Mouse (Mus musculus) ovary, adult 18-20 months (tissue): ENCODE results near the gene Galt.
"Not testable (repeated sequence)": the region's sequence is repeated elsewhere in the genome, so short reads cannot be mapped to it uniquely, and the experiment has no call there.

Experiments
- DNase-seq: peaks from one replicate; pipeline ENCODE4 v3.0.0; 2022; ENCODE audit warnings: low spot score, mixed read lengths

The Galt gene

GRCm38 (mm10) chr4:41740380-41741157, 14.5 kb upstream of the Galt start:
- DNase-seq: peak; percentile 42

GRCm38 (mm10) chr4:41741158-41741560, 13.9 kb upstream of the Galt start:
- DNase-seq: peak; percentile 90

- DNase-seq: no peak
Observed at GRCm38 (mm10) chr4:41744131-41744530, 10.9 kb upstream of the Galt start.

- DNase-seq: no peak
Observed at GRCm38 (mm10) chr4:41745021-41745420, 10.0 kb upstream of the Galt start.

GRCm38 (mm10) chr4:41755338-41756305, 594 bp downstream of the Galt start, which contains the start of gene Sigmar1:
Gene Sigmar1, minus strand, starts transcription at chr4:41756157.
- peak; percentile 84 for DNase-seq

- DNase-seq: no peak
Observed at GRCm38 (mm10) chr4:41756440-41756839, 1.4 kb downstream of the Galt start.

- DNase-seq: no peak
Observed at GRCm38 (mm10) chr4:41757321-41757720, 2.3 kb downstream of the Galt start.

- no peak for DNase-seq
Observed at GRCm38 (mm10) chr4:41758021-41758420, 3.0 kb downstream of the Galt start.

GRCm38 (mm10) chr4:41758701-41759100, 3.7 kb downstream of the Galt start:
- DNase-seq: no peak

- DNase-seq: no peak
Observed at GRCm38 (mm10) chr4:41759206-41759605, 4.2 kb downstream of the Galt start.

- DNase-seq: no peak
Observed at GRCm38 (mm10) chr4:41759656-41760287, 4.7 kb downstream of the Galt start.

- peak; percentile 91 for DNase-seq
Observed at GRCm38 (mm10) chr4:41760288-41760721, 5.3 kb downstream of the Galt start.

- no peak for DNase-seq
Observed at GRCm38 (mm10) chr4:41760911-41761310, 5.9 kb downstream of the Galt start.

- no peak for DNase-seq
Observed at GRCm38 (mm10) chr4:41761680-41762079, 6.7 kb downstream of the Galt start.

- no peak for DNase-seq
Observed at GRCm38 (mm10) chr4:41762099-41762687, 7.2 kb downstream of the Galt start.

- not testable (repeated sequence) for DNase-seq
Observed at GRCm38 (mm10) chr4:41762688-41763114, 7.7 kb downstream of the Galt start.

GRCm38 (mm10) chr4:41763176-41763575, 8.1 kb downstream of the Galt start:
- not testable (repeated sequence) for DNase-seq

GRCm38 (mm10) chr4:41767301-41767700, 12.3 kb downstream of the Galt start:
- not testable (repeated sequence) for DNase-seq

GRCm38 (mm10) chr4:41772946-41773345, 17.9 kb downstream of the Galt start:
- not testable (repeated sequence) for DNase-seq

GRCm38 (mm10) chr4:41773502-41773901, 18.5 kb downstream of the Galt start:
- peak; percentile 74 for DNase-seq

GRCm38 (mm10) chr4:41774002-41774401, 19.0 kb downstream of the Galt start, which contains the start of gene Ccl27a:
Gene Ccl27a, minus strand, starts transcription at chr4:41774247.
- peak; percentile 72 for DNase-seq

GRCm38 (mm10) chr4:41774506-41774905, 19.5 kb downstream of the Galt start:
- DNase-seq: not testable (repeated sequence)
